Comparison of ENCODE assay signal across 18 mouse cellular contexts in genomic region chr4:82037473-82037872, GRCm38 (mm10).
A peak's percentile ranks its signal among the peaks of the same experiment; 100 is the strongest.
DNase-seq lines count a peak whose midpoint lies in the region; ATAC-seq and TF ChIP-seq lines count a peak whose summit lies in the region.
"Had no signal": no experiment of that assay in that cellular context is flagged by ENCODE, and none has a peak within 500 bp of the region (broad histone marks: within the 10 kb centered on the region; RNA-seq: fewer than 3 reads in every experiment).

No protein-coding gene starts in this region.

- H3K4me3 ChIP-seq in CH12.LX (replicated peaks in 1 of 3; ENCODE audit: low read depth in 2 of 3, low read length in 2 of 3, poor library complexity in 1 of 3), result no peak overlapping the region
- no peak overlapping the region for H3K4me3 ChIP-seq in hindbrain, embryonic 11.5 days (ENCODE audit: low read depth, low read length)

- dilution Hi-C loops in CH12.LX (cut with MboI; ENCODE audit: extremely low pct_ligation_motif_present, extremely low pct_unique_long_range_greater_than_20kb, low sequenced_read_pairs), result no loop called here

- H3K27me3 ChIP-seq in CH12.LX (replicated peaks), result no peaks in the 10 kb centered on the region
- H3K27me3 ChIP-seq in hindbrain, embryonic 11.5 days (ENCODE audit: control insufficient read depth, insufficient read depth, low read length), result no peaks in the 10 kb centered on the region
- H3K27me3 ChIP-seq: Patski had no signal

- H3K4me2 ChIP-seq in CH12.LX (ENCODE audit: insufficient read depth, low read depth, poor library complexity, severe bottlenecking), result no peak overlapping the region
- no peak overlapping the region for H3K4me2 ChIP-seq in hindbrain, embryonic 11.5 days (replicated peaks; ENCODE audit: low read depth, low read length)

- no peak overlapping the region for H3K9ac ChIP-seq in CH12.LX (ENCODE audit: insufficient read depth, low read depth)
- no peak overlapping the region for H3K9ac ChIP-seq in hindbrain, embryonic 11.5 days (ENCODE audit: low read depth, low read length)

- H3K4me1 ChIP-seq in CH12.LX (ENCODE audit: control insufficient read depth in 1 of 2, insufficient read depth in 2 of 2), result peaks cover 0 to 18% of the 10 kb centered on the region in 2 experiments; a peak in 2 of 4 replicates
- H3K4me1 ChIP-seq in hindbrain, embryonic 11.5 days (replicated peaks; ENCODE audit: control insufficient read depth, insufficient read depth, low read length), result no peaks in the 10 kb centered on the region

- TF ChIP-seq CTCF in CH12.LX (conservative IDR thresholded peaks at IDR 0.05 in 1 of 2, IDR thresholded peaks at IDR 0.05 in 1 of 2; ENCODE audit: low read depth in 2 of 2, low read length in 2 of 2), result no peak

- WGBS in hindbrain, embryonic 11.5 days, result 95% methylated on average over 1 of the region's 1 CpGs

- no peaks in the 10 kb centered on the region for H3K36me3 ChIP-seq in CH12.LX (replicated peaks in 1 of 2; ENCODE audit: control insufficient read depth in 1 of 2, insufficient read depth in 1 of 2, low read length in 1 of 2)
- no peaks in the 10 kb centered on the region for H3K36me3 ChIP-seq in hindbrain, embryonic 11.5 days (ENCODE audit: control insufficient read depth, insufficient read depth, low read length)
- H3K36me3 ChIP-seq: G1E had no signal

- H3K9me3 ChIP-seq in CH12.LX (replicated peaks; ENCODE audit: low read length), result no peaks in the 10 kb centered on the region
- H3K9me3 ChIP-seq in hindbrain, embryonic 11.5 days (ENCODE audit: control insufficient read depth, low read length), result no peaks in the 10 kb centered on the region

- no peak for TF ChIP-seq POLR2A in CH12.LX (IDR thresholded peaks at IDR 0.05; ENCODE audit: low read depth, low read length)

- no peak for ATAC-seq in hindbrain, embryonic 11.5 days (ENCODE audit: low FRiP score)
- ATAC-seq: activated CD4-positive, CD25-positive, alpha-beta regulatory T cell, adult 4 months; CD4-positive, CD25-positive, alpha-beta regulatory T cell, adult 4 months; Patski had no signal

- H3K79me2 ChIP-seq in CH12.LX (replicated peaks; ENCODE audit: control insufficient read depth, extremely low read depth, insufficient read depth, poor library complexity, severe bottlenecking), result no peaks in the 10 kb centered on the region

- H3K27ac ChIP-seq in CH12.LX (ENCODE audit: insufficient read depth, low read depth), result no peak overlapping the region
- H3K27ac ChIP-seq in hindbrain, embryonic 11.5 days (ENCODE audit: low read depth, low read length), result no peak overlapping the region

- peak; percentile 31 for DNase-seq in CH12.LX (ENCODE audit: extremely low read depth)
- DNase-seq in hindbrain, embryonic 11.5 days (ENCODE audit: low spot score), result no peak
- DNase-seq: adrenal gland, adult 2 months; adrenal gland, adult 8-10 months; adrenal gland, postnatal 10 days; adrenal gland, postnatal 14 days; adrenal gland, postnatal 25 days; adrenal gland, postnatal 36 days; B cell, adult 2 months; cerebellum, adult 11 months; cerebellum, adult 11-12 months; cerebellum, adult 18-20 months; cerebellum, adult 2 months; cerebellum, adult 8-10 months had no signal

- TF ChIP-seq RAD21 in CH12.LX (IDR thresholded peaks at IDR 0.05; ENCODE audit: low read depth, low read length), result no peak; the same call in 1 of the 2 replicates

- in situ Hi-C loops in CH12.LX (cut with MboI; ENCODE audit: low pct_ligation_motif_present, low pct_unique_long_range_greater_than_20kb, low sequenced_read_pairs), result no loop called here

- TF ChIP-seq EP300 in CH12.LX (IDR thresholded peaks at IDR 0.05; ENCODE audit: low read length), result peak; percentile 74

TF ChIP-seq in CH12.LX, 34 proteins besides CTCF, POLR2A, EP300 and RAD21:
- TF ChIP-seq MAX (IDR thresholded peaks at IDR 0.05; ENCODE audit: low read length), result no peak
- no peak for TF ChIP-seq GABPA (IDR thresholded peaks at IDR 0.05; ENCODE audit: insufficient replicate concordance, low read depth, low read length)
- TF ChIP-seq TCF12 (IDR thresholded peaks at IDR 0.05; ENCODE audit: low read depth, low read length), result no peak
- no peak for TF ChIP-seq PAX5 (IDR thresholded peaks at IDR 0.05; ENCODE audit: low read length)
- no peak for TF ChIP-seq POLR2AphosphoS2 (IDR thresholded peaks at IDR 0.05; ENCODE audit: low read depth, low read length)
- TF ChIP-seq MAZ (IDR thresholded peaks at IDR 0.05; ENCODE audit: low read depth, low read length), result no peak
- no peak for TF ChIP-seq BHLHE40 (IDR thresholded peaks at IDR 0.05; ENCODE audit: low read depth, low read length)
- TF ChIP-seq MAFK (IDR thresholded peaks at IDR 0.05; ENCODE audit: insufficient replicate concordance, low read length), result no peak
- TF ChIP-seq SMC3 (IDR thresholded peaks at IDR 0.05; ENCODE audit: low read depth, low read length), result no peak
- peak; percentile 98 for TF ChIP-seq JUN (IDR thresholded peaks at IDR 0.05; ENCODE audit: insufficient read depth, low read depth, low read length)
- no peak for TF ChIP-seq CHD2 (IDR thresholded peaks at IDR 0.05; ENCODE audit: low read length)
- TF ChIP-seq E2F4 (IDR thresholded peaks at IDR 0.05; ENCODE audit: insufficient replicate concordance, low read depth, low read length), result no peak
- TF ChIP-seq ETS1 (conservative IDR thresholded peaks at IDR 0.05; ENCODE audit: low read depth, low read length), result no peak
- no peak for TF ChIP-seq TBP (conservative IDR thresholded peaks at IDR 0.05; ENCODE audit: low read depth, low read length)
- no peak for TF ChIP-seq UBTF (IDR thresholded peaks at IDR 0.05; ENCODE audit: low read depth, low read length)
- no peak for TF ChIP-seq USF1 (IDR thresholded peaks at IDR 0.05; ENCODE audit: low read depth, low read length)
- 0 out of 2 replicates have a peak, but pooled peaks have one; percentile 18 for TF ChIP-seq ELF1 (IDR thresholded peaks at IDR 0.05; ENCODE audit: low read depth, low read length)
- TF ChIP-seq MXI1 (IDR thresholded peaks at IDR 0.05; ENCODE audit: low read depth, low read length), result no peak
- TF ChIP-seq ZKSCAN1 (IDR thresholded peaks at IDR 0.05; ENCODE audit: borderline replicate concordance, low read depth, low read length), result no peak
- TF ChIP-seq JUND (conservative IDR thresholded peaks at IDR 0.05; ENCODE audit: low read depth, low read length), result peak; percentile 97
- no peak for TF ChIP-seq ZNF384 (IDR thresholded peaks at IDR 0.05; ENCODE audit: low read depth, low read length)
- no peak for TF ChIP-seq ZMIZ1 (IDR thresholded peaks at IDR 0.05; ENCODE audit: low read depth, low read length)
- TF ChIP-seq NELFE (IDR thresholded peaks at IDR 0.05; ENCODE audit: low read depth, low read length), result no peak
- 0 out of 2 replicates have a peak, but pooled peaks have one; percentile 49 for TF ChIP-seq IRF4 (IDR thresholded peaks at IDR 0.05; ENCODE audit: low read depth, low read length)
- no peak for TF ChIP-seq CHD1 (IDR thresholded peaks at IDR 0.05; ENCODE audit: low read depth, low read length)
- TF ChIP-seq ZC3H11A (IDR thresholded peaks at IDR 0.05; ENCODE audit: low read depth, low read length), result no peak
- peak; percentile 35; the same call in 1 of the 2 replicates for TF ChIP-seq RCOR1 (conservative IDR thresholded peaks at IDR 0.05; ENCODE audit: low read depth, low read length)
- TF ChIP-seq MEF2A (IDR thresholded peaks at IDR 0.05; ENCODE audit: borderline replicate concordance, low read depth, low read length), result peak; percentile 47; the same call in 1 of the 2 replicates
- TF ChIP-seq USF2 (conservative IDR thresholded peaks at IDR 0.05; ENCODE audit: low read depth, low read length), result no peak
- TF ChIP-seq HCFC1 (IDR thresholded peaks at IDR 0.05; ENCODE audit: low read depth, low read length), result no peak
- no peak for TF ChIP-seq SIN3A (IDR thresholded peaks at IDR 0.05; ENCODE audit: low read length)
- peak; percentile 54; the same call in 1 of the 2 replicates for TF ChIP-seq MYC (IDR thresholded peaks at IDR 0.05; ENCODE audit: low read depth, low read length)
- no peak for TF ChIP-seq NRF1 (IDR thresholded peaks at IDR 0.05; ENCODE audit: low read depth, low read length)
- TF ChIP-seq KAT2A (IDR thresholded peaks at IDR 0.05; ENCODE audit: insufficient replicate concordance, low read length), result no peak
